Mouse (Mus musculus): Measurements from ENCODE around the gene Pcsk2. TPM values are rescaled to one million over a fixed set of nuclear protein-coding genes. Genes with fewer than 3 reads are reported as not detected.

Gene Pcsk2
- polyA plus RNA-seq, 1 experiment from 2014 or later = 0.07 TPM

DNA sequence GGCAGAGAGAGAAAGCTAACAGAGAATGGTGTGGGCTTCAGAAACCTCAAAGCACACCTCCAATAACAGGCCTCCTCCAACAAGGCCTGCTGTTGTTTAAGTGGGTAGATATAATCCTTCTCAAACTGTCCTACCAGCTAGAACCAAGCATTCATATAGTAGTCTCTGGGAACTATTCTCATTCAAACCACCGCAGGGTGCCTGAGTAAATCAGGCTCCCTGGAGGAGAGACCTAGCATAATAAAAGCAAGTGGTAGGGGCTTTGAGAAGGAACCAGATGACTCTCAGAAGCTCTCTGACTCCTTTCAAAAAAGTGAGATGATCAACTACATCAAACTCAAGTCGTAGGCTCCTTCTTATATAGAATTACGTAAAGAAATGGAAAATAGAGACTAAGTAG, 75.0 kb downstream of the Pcsk2 start:
- no peak overlapping the region for H3K4me3 ChIP-seq (ENCODE audit: low read depth, low read length)
- no peak overlapping the region for H3K9ac ChIP-seq (replicated peaks; ENCODE audit: low read depth)
- H3K4me2 ChIP-seq (replicated peaks; ENCODE audit: low read depth, low read length) = no peak overlapping the region
- WGBS = 44% methylated on average over 3 of the region's 3 CpGs
- no peak for TF ChIP-seq EP300 (IDR thresholded peaks at IDR 0.05)
- no peak for TF ChIP-seq CTCF (IDR thresholded peaks at IDR 0.05)
- no peaks in the 10 kb centered on the region for H3K4me1 ChIP-seq (ENCODE audit: insufficient read depth, low read depth, low read length)
- DNase-seq (ENCODE audit: low spot score) = no peak
- H3K36me3 ChIP-seq (ENCODE audit: insufficient read depth, low read length) = no peaks in the 10 kb centered on the region
- no peaks in the 10 kb centered on the region for H3K27me3 ChIP-seq (replicated peaks; ENCODE audit: insufficient read depth, low read length)
- H3K9me3 ChIP-seq (ENCODE audit: low read length) = no peaks in the 10 kb centered on the region
- ATAC-seq = no peak
- no peak overlapping the region for H3K27ac ChIP-seq (ENCODE audit: low read length)

DNA sequence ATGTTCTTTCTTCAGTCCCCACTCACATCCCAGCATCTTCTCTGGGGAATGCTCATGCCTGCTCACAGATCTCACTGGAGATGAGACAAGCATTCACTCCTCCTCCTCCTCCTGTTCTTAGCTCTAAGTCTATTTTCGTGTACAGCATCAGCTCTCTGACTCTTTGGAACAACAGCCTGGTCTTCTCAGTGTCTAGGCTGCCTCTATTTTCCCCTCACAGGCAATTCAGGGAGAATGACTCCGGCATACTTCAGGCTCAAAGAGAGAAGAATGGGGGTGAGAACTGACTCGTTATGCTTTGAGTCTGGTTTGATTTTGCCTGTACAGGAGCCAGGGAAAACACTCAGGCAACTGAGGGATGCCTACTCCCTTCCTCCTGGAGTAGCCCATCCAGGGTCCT, 78.0 kb downstream of the Pcsk2 start:
- H3K27ac ChIP-seq (ENCODE audit: low read length) = no peak overlapping the region
- 54% methylated on average over 3 of the region's 3 CpGs for WGBS
- H3K9me3 ChIP-seq (ENCODE audit: low read length) = no peaks in the 10 kb centered on the region
- DNase-seq (ENCODE audit: low spot score) = no peak
- TF ChIP-seq CTCF (IDR thresholded peaks at IDR 0.05) (no peak), EP300 (IDR thresholded peaks at IDR 0.05) (no peak)
- no peak for ATAC-seq
- no peak overlapping the region for H3K9ac ChIP-seq (replicated peaks; ENCODE audit: low read depth)
- H3K4me3 ChIP-seq (ENCODE audit: low read depth, low read length) = no peak overlapping the region
- H3K27me3 ChIP-seq (replicated peaks; ENCODE audit: insufficient read depth, low read length) = no peaks in the 10 kb centered on the region
- no peaks in the 10 kb centered on the region for H3K4me1 ChIP-seq (ENCODE audit: insufficient read depth, low read depth, low read length)
- no peak overlapping the region for H3K4me2 ChIP-seq (replicated peaks; ENCODE audit: low read depth, low read length)
- H3K36me3 ChIP-seq (ENCODE audit: insufficient read depth, low read length) = no peaks in the 10 kb centered on the region

DNA sequence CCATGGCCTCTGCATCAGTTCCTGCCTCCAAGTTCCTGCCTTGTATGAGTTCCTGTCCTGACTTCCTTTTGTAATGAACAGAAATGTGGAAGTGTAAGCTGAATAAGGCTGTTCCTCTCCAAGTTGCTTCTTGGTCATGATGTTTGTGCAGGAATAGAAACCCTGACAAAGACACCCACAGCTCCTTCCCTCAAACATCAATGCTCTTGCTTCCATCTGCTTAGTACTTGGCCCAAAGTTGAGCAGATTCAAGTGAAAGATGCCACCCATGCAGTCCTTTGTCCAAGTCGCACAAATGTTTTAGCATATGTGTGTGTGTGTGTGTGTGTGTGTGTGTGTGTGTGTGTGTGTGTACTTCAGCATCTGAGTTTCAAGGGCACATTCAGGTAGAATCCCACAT, 97.3 kb downstream of the Pcsk2 start:
- WGBS = 85% methylated on average over 1 of the region's 1 CpGs
- no peak for TF ChIP-seq EP300 (IDR thresholded peaks at IDR 0.05)
- no peak for TF ChIP-seq CTCF (IDR thresholded peaks at IDR 0.05)

DNA sequence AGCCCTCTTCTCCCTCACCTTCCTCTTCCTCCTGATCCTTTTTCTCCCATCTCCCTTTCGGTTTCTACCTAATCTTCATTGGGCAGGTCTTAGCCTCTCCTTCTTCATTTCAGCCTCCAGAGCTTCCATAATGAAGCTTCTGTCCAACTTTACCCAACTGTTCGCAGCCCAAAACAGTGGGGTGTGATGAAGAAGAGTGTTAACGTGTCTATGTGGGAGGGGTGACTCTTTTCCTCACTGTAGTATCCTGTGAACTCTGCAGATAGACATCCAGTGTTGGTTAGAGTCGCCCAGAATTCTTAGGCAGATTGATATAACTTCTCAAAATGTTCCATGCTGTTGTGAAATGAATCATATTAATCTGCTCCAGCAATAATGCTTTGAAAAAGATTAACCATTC, 98.4 kb downstream of the Pcsk2 start:
- no peak for TF ChIP-seq EP300 (IDR thresholded peaks at IDR 0.05)
- TF ChIP-seq CTCF (IDR thresholded peaks at IDR 0.05) = no peak
- Histone ChIP-seq H3K36me3 (ENCODE audit: insufficient read depth, low read length) (no peaks in the 10 kb centered on the region), H3K4me2 (replicated peaks; ENCODE audit: low read depth, low read length) (no peak overlapping the region), H3K27me3 (replicated peaks; ENCODE audit: insufficient read depth, low read length) (no peaks in the 10 kb centered on the region), H3K4me3 (ENCODE audit: low read depth, low read length) (no peak overlapping the region), H3K9me3 (ENCODE audit: low read length) (no peaks in the 10 kb centered on the region), H3K9ac (replicated peaks; ENCODE audit: low read depth) (no peak overlapping the region), H3K4me1 (ENCODE audit: insufficient read depth, low read depth, low read length) (no peaks in the 10 kb centered on the region), H3K27ac (ENCODE audit: low read length) (no peak overlapping the region)
- DNase-seq (ENCODE audit: low spot score) (no peak), ATAC-seq (no peak)
- 70% methylated on average over 4 of the region's 4 CpGs for WGBS

More for the DNA sequence above, 97.3 kb downstream of the Pcsk2 start:
- Histone ChIP-seq H3K27ac (ENCODE audit: low read length) (no peak overlapping the region), H3K9me3 (ENCODE audit: low read length) (no peaks in the 10 kb centered on the region), H3K4me3 (ENCODE audit: low read depth, low read length) (no peak overlapping the region), H3K36me3 (ENCODE audit: insufficient read depth, low read length) (no peaks in the 10 kb centered on the region), H3K9ac (replicated peaks; ENCODE audit: low read depth) (no peak overlapping the region), H3K27me3 (replicated peaks; ENCODE audit: insufficient read depth, low read length) (no peaks in the 10 kb centered on the region), H3K4me2 (replicated peaks; ENCODE audit: low read depth, low read length) (no peak overlapping the region), H3K4me1 (ENCODE audit: insufficient read depth, low read depth, low read length) (no peaks in the 10 kb centered on the region)
- ATAC-seq (no peak), DNase-seq (ENCODE audit: low spot score) (no peak)

DNA sequence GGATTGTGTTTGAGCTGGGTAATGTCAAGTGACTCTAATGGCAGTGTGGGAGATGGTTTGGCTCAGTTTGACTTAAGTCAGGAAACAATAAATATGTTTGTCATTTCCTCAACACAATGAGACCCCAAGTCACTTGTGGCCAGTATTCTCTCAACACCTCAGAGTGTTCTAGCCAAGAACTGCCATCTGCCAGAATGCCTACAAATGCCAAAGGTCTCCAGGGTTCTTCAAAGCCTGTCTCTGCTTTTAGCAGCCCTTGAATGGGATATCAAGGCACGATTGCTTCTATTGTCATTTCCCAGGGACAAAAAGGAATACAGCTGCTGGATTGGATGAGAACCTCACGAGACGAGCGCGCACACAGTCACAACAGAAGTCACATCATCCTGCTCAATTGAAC, 100.0 kb downstream of the Pcsk2 start:
- no peak overlapping the region for H3K9ac ChIP-seq (replicated peaks; ENCODE audit: low read depth)
- no peaks in the 10 kb centered on the region for H3K27me3 ChIP-seq (replicated peaks; ENCODE audit: insufficient read depth, low read length)
- ATAC-seq = no peak
- H3K4me1 ChIP-seq (ENCODE audit: insufficient read depth, low read depth, low read length) = no peaks in the 10 kb centered on the region
- no peaks in the 10 kb centered on the region for H3K36me3 ChIP-seq (ENCODE audit: insufficient read depth, low read length)
- no peak overlapping the region for H3K27ac ChIP-seq (ENCODE audit: low read length)
- DNase-seq (ENCODE audit: low spot score) = no peak
- H3K4me2 ChIP-seq (replicated peaks; ENCODE audit: low read depth, low read length) = no peak overlapping the region
- H3K4me3 ChIP-seq (ENCODE audit: low read depth, low read length) = no peak overlapping the region
- H3K9me3 ChIP-seq (ENCODE audit: low read length) = no peaks in the 10 kb centered on the region
- TF ChIP-seq EP300 (IDR thresholded peaks at IDR 0.05) (no peak), CTCF (IDR thresholded peaks at IDR 0.05) (no peak)
- 78% methylated on average over 5 of the region's 5 CpGs for WGBS

DNA sequence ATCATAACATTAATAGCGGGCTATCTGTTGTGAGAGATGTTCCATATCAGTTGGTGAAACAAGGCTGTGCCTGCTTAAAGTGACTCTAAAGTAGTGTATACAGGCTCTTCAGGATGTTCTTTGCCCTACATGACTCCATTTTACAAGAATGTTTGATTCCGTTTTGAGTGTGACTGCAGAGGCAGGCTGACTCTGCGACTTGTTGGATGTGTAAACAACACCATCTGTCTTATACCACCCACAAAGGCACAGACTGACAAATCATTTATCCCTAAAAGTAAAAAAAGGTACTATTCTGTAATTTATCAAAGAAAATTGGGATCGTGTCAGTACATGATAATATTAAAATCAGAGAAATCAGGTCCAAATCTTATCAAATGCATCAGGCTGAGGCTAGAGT, 108.7 kb downstream of the Pcsk2 start:
- TF ChIP-seq CTCF (IDR thresholded peaks at IDR 0.05) (no peak), EP300 (IDR thresholded peaks at IDR 0.05) (no peak)
- 58% methylated on average over 4 of the region's 4 CpGs for WGBS
- Histone ChIP-seq H3K9me3 (ENCODE audit: low read length) (no peaks in the 10 kb centered on the region), H3K4me1 (ENCODE audit: insufficient read depth, low read depth, low read length) (no peaks in the 10 kb centered on the region), H3K36me3 (ENCODE audit: insufficient read depth, low read length) (no peaks in the 10 kb centered on the region), H3K4me2 (replicated peaks; ENCODE audit: low read depth, low read length) (no peak overlapping the region), H3K27me3 (replicated peaks; ENCODE audit: insufficient read depth, low read length) (no peaks in the 10 kb centered on the region), H3K27ac (ENCODE audit: low read length) (no peak overlapping the region), H3K9ac (replicated peaks; ENCODE audit: low read depth) (no peak overlapping the region), H3K4me3 (ENCODE audit: low read depth, low read length) (no peak overlapping the region)
- no peak for DNase-seq (ENCODE audit: low spot score)
- ATAC-seq = no peak

DNA sequence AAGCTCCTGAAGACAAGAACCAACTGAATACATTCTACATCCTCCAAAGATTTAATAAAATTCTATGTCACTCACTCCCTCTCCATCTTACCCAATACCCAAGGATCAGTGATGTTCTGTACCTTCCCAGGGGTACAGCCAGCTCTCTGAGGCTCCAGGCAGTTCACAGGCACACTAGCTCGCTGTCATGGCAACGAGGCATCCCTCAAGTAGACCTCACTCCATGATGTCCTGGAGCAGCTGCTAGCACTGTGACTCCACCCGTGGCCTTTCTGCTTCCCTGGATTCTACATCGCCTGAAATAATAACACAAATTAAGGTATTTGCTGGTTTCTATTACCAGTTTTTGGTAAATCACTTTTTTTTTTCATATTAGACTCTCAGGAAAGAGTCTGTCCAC, 111.0 kb downstream of the Pcsk2 start:
- 62% methylated on average over 4 of the region's 4 CpGs for WGBS
- no peak overlapping the region for H3K27ac ChIP-seq (ENCODE audit: low read length)
- DNase-seq (ENCODE audit: low spot score) (no peak), ATAC-seq (no peak)
- TF ChIP-seq CTCF (IDR thresholded peaks at IDR 0.05) = no peak
- TF ChIP-seq EP300 (IDR thresholded peaks at IDR 0.05) = no peak
- H3K4me3 ChIP-seq (ENCODE audit: low read depth, low read length) = no peak overlapping the region
- no peaks in the 10 kb centered on the region for H3K36me3 ChIP-seq (ENCODE audit: insufficient read depth, low read length)
- no peak overlapping the region for H3K4me2 ChIP-seq (replicated peaks; ENCODE audit: low read depth, low read length)
- no peak overlapping the region for H3K9ac ChIP-seq (replicated peaks; ENCODE audit: low read depth)
- H3K27me3 ChIP-seq (replicated peaks; ENCODE audit: insufficient read depth, low read length) = no peaks in the 10 kb centered on the region
- H3K9me3 ChIP-seq (ENCODE audit: low read length) = no peaks in the 10 kb centered on the region
- no peaks in the 10 kb centered on the region for H3K4me1 ChIP-seq (ENCODE audit: insufficient read depth, low read depth, low read length)

Data from lung, postnatal 0 days (tissue).